Mouse (Mus musculus) heart, postnatal 0 days (tissue): ENCODE measurements around the gene Man2b1. TPM values are rescaled to one million over a fixed set of nuclear protein-coding genes. Genes with fewer than 3 reads are reported as not detected.

Experiments
- ATAC-seq: fragments of 200-750 bp; cut with Nextera tagmentation; 2 replicates; pipeline ENCODE4 v1.8.0; 2017; ENCODE audit warnings: low read depth, moderate number of reproducible peaks, moderate library complexity; ENCODE audit not compliant: insufficient read depth
- DNase-seq: peaks from one replicate; pipeline ENCODE4 v3.0.0-alpha.2; 2016; ENCODE audit warnings: low spot score
- H3K27ac ChIP-seq: fragments of 300-500 bp; sonication (generic); 2 replicates; pipeline ENCODE4 v1.5.1; 2014; ENCODE audit warnings: low read depth, mild to moderate bottlenecking
- H3K27me3 ChIP-seq: fragments of 300-500 bp; sonication (generic); 2 replicates; pipeline ENCODE4 v1.6.1; 2014; ENCODE audit warnings: low read length, mixed read lengths; ENCODE audit not compliant: control insufficient read depth, insufficient read depth
- H3K36me3 ChIP-seq: fragments of 300-500 bp; sonication (generic); replicated peaks from 2 replicates; pipeline ENCODE4 v1.6.1; 2014; ENCODE audit warnings: low read length, mixed read lengths; ENCODE audit not compliant: control insufficient read depth, insufficient read depth
- H3K4me1 ChIP-seq: fragments of 300-500 bp; sonication (generic); 2 replicates; pipeline ENCODE4 v1.6.1; 2014; ENCODE audit warnings: antibody characterized with exemption; ENCODE audit not compliant: control insufficient read depth, insufficient read depth
- H3K4me2 ChIP-seq: fragments of 300-500 bp; sonication (generic); 2 replicates; pipeline ENCODE4 v1.6.1; 2014; ENCODE audit warnings: low read depth, mild to moderate bottlenecking, low read length, moderate library complexity
- H3K4me3 ChIP-seq: fragments of 300-500 bp; sonication (generic); 2 replicates; pipeline ENCODE4 v1.5.1; 2014; ENCODE audit warnings: low read depth, low read length
- H3K9ac ChIP-seq: fragments of 300-500 bp; sonication (generic); replicated peaks from 2 replicates; pipeline ENCODE4 v1.6.1; 2014; ENCODE audit warnings: low read depth, low read length, mixed read lengths
- H3K9me3 ChIP-seq: fragments of 300-500 bp; sonication (generic); replicated peaks from 2 replicates; pipeline ENCODE4 v1.6.1; 2016; ENCODE audit warnings: low read length; ENCODE audit not compliant: control insufficient read depth
- CTCF ChIP-seq: IDR thresholded peaks from 2 replicates; pipeline ENCODE4 v1.5.1; 2016; ENCODE audit warnings: antibody characterized with exemption, control low read depth, low read depth
- EP300 ChIP-seq: IDR thresholded peaks from 2 replicates; pipeline ENCODE4 v1.6.1; 2016; ENCODE audit warnings: antibody characterized with exemption, low read depth
- WGBS: fragments of 180-500 bp; shearing (Covaris S2); extraction: QIAGEN DNeasy Blood & Tissue Kit; methylation state at CpG from one replicate; pipeline ENCODE4 v1.1.7; 2014; 5-methylcytosine and 5-hydroxymethylcytosine counted together
- polyA plus RNA-seq: library from polyadenylated mRNA; unstranded; fragments of >200 nt; fragmentation: Nextera tagmentation; extraction: Ambion mirVana; gene quantifications from 2 replicates; pipeline ENCODE4 v1.2.1, GENCODE M21; 2015
- total RNA-seq: library from RNA; depleted of rRNA; stranded (reverse); fragments of >200 nt; gene quantifications from 2 replicates; pipeline ENCODE4 v1.2.3, GENCODE M21; 2014; ENCODE audit warnings: low replicate concordance

Man2b1 gene
- total and polyA plus RNA-seq, 2 experiments from 2014 or later: 24.0 to 87.1 TPM

DNA sequence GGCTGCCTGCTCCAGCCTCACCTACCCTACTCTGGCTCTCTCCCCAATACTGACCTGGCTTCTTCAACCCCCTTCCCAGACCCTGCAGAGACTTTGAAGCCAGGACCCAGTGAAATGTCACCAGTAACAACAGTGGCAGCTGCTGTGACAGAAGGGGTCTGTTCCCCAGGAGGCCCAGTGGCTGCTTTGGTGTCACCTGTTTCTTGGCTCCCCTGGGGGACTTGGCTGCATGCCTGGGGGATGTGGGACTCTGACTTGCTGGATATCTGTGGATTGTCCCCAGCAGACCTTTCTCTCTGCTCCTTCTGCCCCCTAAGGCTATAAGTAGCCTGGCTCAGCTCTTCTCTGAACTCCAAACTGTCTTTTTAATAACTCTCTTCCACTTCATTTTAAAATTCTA lies 15.1 kb upstream of the Man2b1 start, which contains the start of gene Gm5741:
Gm5741 (minus strand) TSS at position 1 of the 400 bp plus-strand sequence.
- Histone ChIP-seq H3K27me3 (no peaks in the 10 kb centered on the region), H3K4me2 (no peak within 1 kb of the TSS), H3K4me3 (no peak within 1 kb of the TSS), H3K9ac (no peak within 1 kb of the TSS), H3K36me3 (no peaks in the 10 kb centered on the region), H3K4me1 (peaks cover 6% of the 10 kb centered on the region; the same call in 1 of the 2 replicates), H3K27ac (no peak within 1 kb of the TSS), H3K9me3 (no peaks in the 10 kb centered on the region)
- ATAC-seq (no peak), DNase-seq (no peak)
- TF ChIP-seq EP300: no peak

DNA sequence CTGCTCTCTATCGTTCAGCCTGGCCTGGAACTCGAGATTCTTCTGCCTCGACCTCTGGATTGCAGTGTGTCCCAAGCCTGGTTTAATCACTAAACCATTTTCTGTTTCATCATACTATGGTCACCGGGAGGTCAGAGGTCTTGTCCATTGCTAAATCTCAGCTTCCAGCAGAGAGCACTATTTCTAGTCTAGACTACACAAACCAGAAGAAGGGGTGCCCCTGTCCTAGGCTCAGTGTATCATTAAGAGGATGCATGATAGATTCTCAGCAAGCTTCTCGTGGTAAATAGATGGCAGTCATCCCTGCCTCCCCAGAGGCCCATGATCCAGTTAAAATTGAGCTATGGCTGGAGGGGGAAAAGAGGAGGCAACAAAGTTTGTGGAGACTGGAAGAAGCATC lies 12.0 kb upstream of the Man2b1 start:
- Histone ChIP-seq H3K27me3 (no peaks in the 10 kb centered on the region), H3K4me3 (peak overlapping the region; percentile 83), H3K4me1 (peaks cover 6% of the 10 kb centered on the region; the same call in 1 of the 2 replicates), H3K27ac (peak overlapping the region; percentile 92), H3K9ac (no peak overlapping the region), H3K9me3 (no peaks in the 10 kb centered on the region), H3K36me3 (peaks cover 26% of the 10 kb centered on the region), H3K4me2 (peak overlapping the region; percentile 67)
- ATAC-seq (no peak), DNase-seq (no peak)
- TF ChIP-seq CTCF: no peak
- TF ChIP-seq EP300: no peak
- WGBS: 87% methylated on average over 5 of the region's 5 CpGs

DNA sequence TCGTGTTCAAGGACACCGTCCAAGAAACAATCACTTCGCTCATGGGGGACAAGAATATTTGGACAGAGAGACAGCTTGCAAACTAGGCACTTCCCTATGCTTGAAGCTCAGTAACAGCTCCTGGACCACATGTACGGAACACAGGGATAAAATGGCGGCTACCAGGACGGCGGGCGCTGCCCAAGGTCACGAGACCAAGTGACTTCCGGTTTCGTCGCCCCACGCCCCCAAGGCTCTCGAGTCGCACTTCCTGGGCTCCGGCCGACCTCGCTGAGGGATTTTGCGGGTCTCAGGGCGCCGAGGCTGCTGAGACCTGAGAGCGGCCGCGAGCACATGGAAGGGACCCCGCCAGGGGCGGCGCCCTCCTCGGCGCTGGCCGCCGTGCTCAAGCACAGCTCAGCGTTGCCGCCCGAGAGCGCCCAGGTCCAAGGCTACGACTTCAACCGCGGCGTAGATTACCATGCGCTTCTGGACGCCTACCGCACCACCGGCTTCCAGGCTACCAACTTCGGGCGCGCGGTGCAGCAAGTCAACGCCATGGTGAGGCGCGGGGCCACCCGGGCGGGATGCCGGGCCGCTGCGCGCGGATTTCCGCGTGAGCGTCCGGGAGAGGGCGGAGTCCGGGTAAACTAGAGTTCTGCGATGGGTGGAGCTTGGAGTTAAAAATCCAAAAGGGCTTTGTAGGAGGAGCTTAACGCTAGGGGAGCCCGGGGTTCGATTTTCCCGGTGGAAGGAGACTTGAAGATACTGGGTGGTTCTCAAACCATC lies 11.4 kb upstream of the Man2b1 start, which contains the start of gene Dhps:
Dhps (plus strand) TSS at position 244 of the 768 bp plus-strand sequence.
- Histone ChIP-seq H3K27me3 (no peaks in the 10 kb centered on the region), H3K27ac (peak within 1 kb of the TSS; percentile 92), H3K9ac (peak within 1 kb of the TSS; percentile 84), H3K4me3 (peak within 1 kb of the TSS; percentile 83), H3K4me2 (peak within 1 kb of the TSS; percentile 67), H3K36me3 (peaks cover 33% of the 10 kb centered on the region), H3K9me3 (no peaks in the 10 kb centered on the region), H3K4me1 (peaks cover 6% of the 10 kb centered on the region; the same call in 1 of the 2 replicates)
- TF ChIP-seq EP300 (peak; percentile 38; the same call in 1 of the 2 replicates), CTCF (peak; percentile 8; the same call in 1 of the 2 replicates)
- under 1% methylated on average over 68 of the region's 68 CpGs for WGBS
- DNase-seq: peak; percentile 91
- ATAC-seq: peak; percentile 93

GRCm38 (mm10) chr8:85072364-85072929 lies 10.6 kb upstream of the Man2b1 start:
- DNase-seq: no peak
- Histone ChIP-seq H3K4me2 (peak overlapping the region; percentile 67), H3K9me3 (no peaks in the 10 kb centered on the region), H3K4me1 (peaks cover 6% of the 10 kb centered on the region; the same call in 1 of the 2 replicates), H3K27me3 (no peaks in the 10 kb centered on the region), H3K9ac (peak overlapping the region; percentile 84), H3K4me3 (peak overlapping the region; percentile 83), H3K36me3 (peaks cover 34% of the 10 kb centered on the region), H3K27ac (peak overlapping the region; percentile 92; the same call in 1 of the 2 replicates)
- WGBS: 32% methylated on average over 9 of the region's 9 CpGs
- ATAC-seq: no peak
- TF ChIP-seq EP300 (no peak), CTCF (no peak)

DNA sequence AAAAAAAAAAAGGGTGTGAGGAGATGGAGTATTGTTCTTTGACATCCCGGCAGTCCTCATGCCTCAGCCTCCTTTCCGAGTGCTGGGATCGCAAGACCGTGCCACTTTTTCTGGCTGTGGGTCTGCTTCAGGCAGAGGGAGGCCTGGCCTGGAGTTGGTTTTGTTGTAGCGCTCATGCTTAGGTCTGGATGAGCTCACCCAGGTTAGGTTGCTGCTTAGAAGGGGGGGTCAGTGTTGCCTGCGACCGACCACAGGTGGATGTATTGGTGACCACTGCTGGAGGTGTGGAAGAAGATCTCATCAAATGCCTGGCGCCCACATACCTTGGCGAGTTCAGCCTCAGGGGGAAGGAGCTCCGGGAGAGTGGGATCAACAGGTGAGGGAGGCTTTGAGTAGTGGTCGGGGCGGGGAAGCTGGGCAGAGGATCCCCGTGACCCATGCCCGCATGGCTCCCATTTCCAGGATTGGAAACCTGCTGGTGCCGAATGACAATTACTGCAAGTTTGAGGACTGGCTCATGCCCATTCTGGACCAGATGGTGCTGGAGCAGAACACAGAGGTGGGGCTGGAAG lies 9.9 kb upstream of the Man2b1 start:
- Histone ChIP-seq H3K9me3 (no peaks in the 10 kb centered on the region), H3K4me3 (no peak overlapping the region), H3K36me3 (peaks cover 34% of the 10 kb centered on the region), H3K4me1 (peaks cover 6% of the 10 kb centered on the region; the same call in 1 of the 2 replicates), H3K27me3 (no peaks in the 10 kb centered on the region), H3K4me2 (no peak overlapping the region), H3K9ac (no peak overlapping the region), H3K27ac (no peak overlapping the region)
- 82% methylated on average over 15 of the region's 15 CpGs for WGBS
- no peak for DNase-seq
- ATAC-seq: no peak
- TF ChIP-seq CTCF (no peak), EP300 (no peak)
